Mouse (Mus musculus): Measurements from ENCODE around the gene Pom121l2. TPM values are rescaled to one million over a fixed set of nuclear protein-coding genes. Genes with fewer than 3 reads are reported as not detected.
A peak's percentile ranks its signal among the peaks of the same experiment; 100 is the strongest.

Gene Pom121l2
- polyA plus RNA-seq, 1 experiment from 2014 or later = 0.07 TPM

DNA sequence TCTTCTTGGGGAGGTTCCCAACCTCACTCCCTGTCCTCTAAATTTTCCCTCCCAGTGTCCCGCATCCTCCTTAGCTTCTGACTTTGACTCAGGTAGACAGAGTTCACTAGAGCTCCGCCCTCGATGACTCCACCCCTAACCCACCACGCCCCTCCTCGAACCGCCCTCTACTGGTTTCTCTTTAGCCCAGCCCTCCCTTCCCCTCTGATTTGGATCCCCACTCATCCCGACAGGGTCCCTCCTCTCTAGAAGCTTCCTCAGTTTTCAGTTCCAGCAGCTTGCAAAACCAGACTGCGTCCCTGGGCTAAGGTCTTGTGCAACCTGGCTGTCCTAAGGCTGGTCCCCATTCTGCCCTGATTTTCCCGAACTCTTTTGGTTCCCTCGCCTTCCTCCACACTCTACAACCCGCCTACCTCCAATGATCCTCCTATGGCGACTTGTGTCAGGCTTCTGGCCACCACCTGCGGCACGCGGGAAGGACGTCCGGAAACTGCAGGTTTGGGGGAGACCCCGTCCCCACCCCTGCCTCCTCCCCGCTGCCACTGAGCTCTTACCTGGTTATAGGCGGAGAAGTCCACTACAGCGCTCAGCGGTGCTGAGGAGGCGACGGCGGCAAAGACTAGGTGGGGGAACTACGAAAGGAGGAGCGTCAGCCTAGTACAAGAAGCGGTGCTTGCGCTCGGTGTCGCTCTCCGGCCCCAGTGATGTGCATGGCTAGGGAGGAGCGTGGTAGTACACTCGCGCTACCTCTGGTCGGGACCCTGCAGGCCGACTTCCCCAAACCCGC is 25.5 kb downstream of the Pom121l2 start:
- WGBS = 1% methylated on average over 38 of the region's 38 CpGs
- ATAC-seq (ENCODE audit: extremely low read depth, insufficient number of reproducible peaks, low FRiP score, low TSS enrichment) = no peak; the same call in 1 of the 2 replicates

DNA sequence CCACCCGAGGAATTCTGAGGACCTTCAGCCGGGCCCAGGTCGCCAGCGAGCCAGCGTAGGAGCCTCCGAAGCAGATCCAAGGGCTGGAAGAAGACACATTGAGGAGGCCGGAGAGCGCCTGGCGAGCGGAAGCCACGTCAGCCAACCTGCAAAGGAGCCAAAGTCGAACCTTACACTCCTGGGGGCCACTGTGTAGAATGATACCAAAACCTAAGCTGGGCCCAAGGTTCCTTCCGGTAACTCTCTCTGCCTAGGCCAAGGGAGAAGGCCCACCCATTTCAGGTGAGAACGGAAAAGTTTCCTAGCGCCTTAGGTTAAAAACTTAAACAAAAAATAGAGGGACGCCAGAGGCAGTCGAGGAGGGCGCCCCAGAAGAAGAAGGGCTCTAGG is 26.1 kb downstream of the Pom121l2 start:
- peaks cover 19% of the 10 kb centered on the region for H3K4me1 ChIP-seq
- 2% methylated on average over 18 of the region's 18 CpGs for WGBS
- H3K4me3 ChIP-seq = peak overlapping the region; percentile 70
- H3K27ac ChIP-seq (replicated peaks) = no peak overlapping the region
- peaks cover 97% of the 10 kb centered on the region for H3K27me3 ChIP-seq (replicated peaks)
- H3K4me2 ChIP-seq = peak overlapping the region; percentile 98
- H3K9me3 ChIP-seq = no peaks in the 10 kb centered on the region
- peak overlapping the region; percentile 78 for H3K9ac ChIP-seq
- H3K36me3 ChIP-seq = no peaks in the 10 kb centered on the region
- no peak for ATAC-seq (ENCODE audit: extremely low read depth, insufficient number of reproducible peaks, low FRiP score, low TSS enrichment)

More for the DNA sequence above, 25.5 kb downstream of the Pom121l2 start:
- Histone ChIP-seq H3K4me2 (peak overlapping the region; percentile 98), H3K9me3 (no peaks in the 10 kb centered on the region), H3K9ac (peak overlapping the region; percentile 78), H3K4me1 (peaks cover 19% of the 10 kb centered on the region), H3K27me3 (replicated peaks) (peaks cover 98% of the 10 kb centered on the region), H3K4me3 (peak overlapping the region; percentile 70), H3K27ac (replicated peaks) (no peak overlapping the region), H3K36me3 (no peaks in the 10 kb centered on the region)

DNA sequence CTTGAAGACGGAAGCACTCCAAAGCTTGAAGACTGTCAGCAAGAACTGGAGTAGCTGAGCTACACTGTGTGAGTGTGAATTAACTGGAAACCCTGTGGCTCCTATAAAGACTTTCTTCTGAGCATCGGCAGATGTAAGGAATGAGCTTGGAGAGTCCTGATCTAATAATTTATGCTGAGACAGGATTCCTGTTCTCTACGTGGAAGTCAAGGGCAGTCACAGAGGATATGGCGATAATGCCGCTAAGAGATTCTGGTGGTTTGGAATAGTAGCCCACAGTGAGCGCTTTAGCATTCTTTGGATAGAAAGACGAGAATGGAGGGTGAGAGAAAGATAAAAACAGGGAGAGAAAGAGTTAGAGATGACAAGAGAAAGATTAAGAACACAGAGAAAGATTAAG is 26.9 kb downstream of the Pom121l2 start:
- peaks cover 19% of the 10 kb centered on the region for H3K4me1 ChIP-seq
- H3K4me3 ChIP-seq = 0 out of 2 replicates have a peak overlapping the region, but pooled peaks have one; percentile 70
- H3K27me3 ChIP-seq (replicated peaks) = peaks cover 97% of the 10 kb centered on the region
- H3K9me3 ChIP-seq = no peaks in the 10 kb centered on the region
- H3K9ac ChIP-seq = no peak overlapping the region
- no peak overlapping the region for H3K27ac ChIP-seq (replicated peaks)
- H3K4me2 ChIP-seq = no peak overlapping the region
- 51% methylated on average over 7 of the region's 7 CpGs for WGBS
- no peak for ATAC-seq (ENCODE audit: extremely low read depth, insufficient number of reproducible peaks, low FRiP score, low TSS enrichment)
- H3K36me3 ChIP-seq = no peaks in the 10 kb centered on the region

DNA sequence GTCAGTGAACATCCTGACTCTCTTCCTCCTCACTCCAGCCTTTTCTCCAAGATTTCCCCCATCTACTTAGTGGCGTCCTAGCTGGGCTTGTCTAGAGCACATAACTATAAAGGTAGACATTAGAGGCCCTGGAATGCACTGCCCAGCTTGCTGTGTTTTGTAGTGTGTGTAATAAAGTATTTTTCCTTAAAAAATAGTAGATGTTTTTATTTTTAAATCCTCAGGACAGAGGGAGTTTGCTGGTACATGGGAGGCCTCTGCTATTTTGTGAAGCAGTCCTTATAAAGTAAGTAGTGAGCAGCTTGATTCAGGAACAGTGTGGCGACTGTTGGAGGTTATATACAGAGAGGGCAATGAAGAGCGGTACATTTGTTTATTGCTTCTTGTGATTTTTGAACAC is 27.7 kb downstream of the Pom121l2 start:
- no peaks in the 10 kb centered on the region for H3K9me3 ChIP-seq
- H3K9ac ChIP-seq = no peak overlapping the region
- no peak overlapping the region for H3K4me2 ChIP-seq
- no peak overlapping the region for H3K4me3 ChIP-seq
- no peak overlapping the region for H3K27ac ChIP-seq (replicated peaks)
- ATAC-seq (ENCODE audit: extremely low read depth, insufficient number of reproducible peaks, low FRiP score, low TSS enrichment) = no peak
- H3K27me3 ChIP-seq (replicated peaks) = peaks cover 95% of the 10 kb centered on the region
- H3K4me1 ChIP-seq = peaks cover 20% of the 10 kb centered on the region
- H3K36me3 ChIP-seq = no peaks in the 10 kb centered on the region
- 73% methylated on average over 3 of the region's 3 CpGs for WGBS

DNA sequence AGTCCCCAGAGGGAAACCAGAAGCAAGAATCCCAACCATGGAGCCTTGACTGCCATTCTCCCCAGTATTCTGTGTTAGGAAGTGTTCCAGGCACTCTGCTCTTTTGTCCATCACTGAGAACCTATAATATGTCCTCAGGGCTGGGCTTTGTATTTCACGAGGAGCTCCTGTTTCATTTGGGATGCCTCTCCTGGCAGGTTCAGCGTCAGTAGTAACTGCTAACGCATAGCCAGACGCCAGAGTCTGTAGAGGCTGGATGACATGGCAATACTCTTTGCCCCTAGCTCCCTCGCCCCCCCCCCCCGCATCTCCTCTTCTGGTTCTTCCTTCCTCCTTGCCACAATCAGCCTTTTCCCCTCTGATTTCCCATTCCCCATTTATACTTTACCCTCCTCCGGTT is 28.6 kb downstream of the Pom121l2 start, which contains the start of gene Prss16:
Gene Prss16, minus strand, starts transcription at position 101 of the 400 bp plus-strand sequence.
- no peak within 1 kb of the TSS for H3K4me3 ChIP-seq
- H3K4me1 ChIP-seq = peaks cover 29% of the 10 kb centered on the region
- no peaks in the 10 kb centered on the region for H3K36me3 ChIP-seq
- no peak within 1 kb of the TSS for H3K4me2 ChIP-seq
- WGBS = 46% methylated on average over 6 of the region's 7 CpGs
- H3K27ac ChIP-seq (replicated peaks) = no peak within 1 kb of the TSS
- ATAC-seq (ENCODE audit: extremely low read depth, insufficient number of reproducible peaks, low FRiP score, low TSS enrichment) = no peak
- no peak within 1 kb of the TSS for H3K9ac ChIP-seq
- peaks cover 95% of the 10 kb centered on the region for H3K27me3 ChIP-seq (replicated peaks)
- H3K9me3 ChIP-seq = no peaks in the 10 kb centered on the region

DNA sequence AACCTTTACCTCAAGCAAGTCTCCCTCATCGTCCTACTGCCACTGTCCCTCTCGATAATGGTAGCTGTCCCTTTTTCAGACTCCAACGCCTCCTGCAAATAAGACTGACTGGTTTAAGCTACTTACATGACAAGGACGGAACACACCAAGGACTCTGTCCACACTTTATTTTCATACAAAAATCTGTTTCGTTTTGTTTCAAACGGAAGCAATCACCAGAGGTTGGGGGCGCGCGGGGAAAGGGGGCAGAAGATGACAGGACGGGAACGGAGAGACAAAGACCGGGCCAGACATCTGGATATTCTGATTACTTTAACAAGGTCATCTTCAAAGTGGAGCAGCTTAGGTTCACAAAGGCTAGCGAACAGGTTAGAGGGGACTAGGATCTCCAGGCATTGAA is 32.7 kb downstream of the Pom121l2 start:
- WGBS = 15% methylated on average over 13 of the region's 13 CpGs
- H3K36me3 ChIP-seq = no peaks in the 10 kb centered on the region
- H3K27me3 ChIP-seq (replicated peaks) = peaks cover 81% of the 10 kb centered on the region

DNA sequence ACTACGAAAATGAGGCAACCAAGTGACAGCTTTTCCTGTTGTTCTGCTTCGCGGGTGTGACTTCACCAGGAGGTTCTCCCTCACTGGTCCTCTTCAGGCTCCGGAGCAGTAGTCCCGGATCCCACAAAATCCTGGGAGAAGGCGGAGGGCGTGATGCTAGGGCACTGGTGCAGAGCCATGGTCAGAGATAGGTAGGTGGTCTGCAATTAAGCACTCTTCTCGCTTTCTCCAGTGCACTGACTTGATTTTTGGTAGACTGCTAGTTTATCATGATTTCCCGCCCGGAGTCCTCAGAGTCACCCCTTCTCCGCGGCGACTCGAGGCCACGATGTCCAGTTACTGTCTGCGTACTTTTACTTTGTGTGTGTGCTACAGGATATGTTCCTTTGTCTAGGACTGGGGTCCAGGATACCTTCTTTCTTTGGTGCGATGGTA is 33.4 kb downstream of the Pom121l2 start:
- Histone ChIP-seq H3K9ac (peak overlapping the region; percentile 14; the same call in 1 of the 2 replicates), H3K4me2 (peak overlapping the region; percentile 62), H3K27me3 (replicated peaks) (peaks cover 81% of the 10 kb centered on the region), H3K27ac (replicated peaks) (no peak overlapping the region), H3K4me3 (peak overlapping the region; percentile 35), H3K36me3 (no peaks in the 10 kb centered on the region), H3K4me1 (peaks cover 12% of the 10 kb centered on the region), H3K9me3 (peaks cover 4% of the 10 kb centered on the region; the same call in 1 of the 2 replicates)
- no peak for ATAC-seq (ENCODE audit: extremely low read depth, insufficient number of reproducible peaks, low FRiP score, low TSS enrichment)
- WGBS = 12% methylated on average over 17 of the region's 17 CpGs

More for the DNA sequence above, 32.7 kb downstream of the Pom121l2 start:
- Histone ChIP-seq H3K27ac (replicated peaks) (no peak overlapping the region), H3K4me1 (peaks cover 12% of the 10 kb centered on the region), H3K4me2 (peak overlapping the region; percentile 62), H3K4me3 (peak overlapping the region; percentile 24), H3K9ac (no peak overlapping the region), H3K9me3 (peaks cover 4% of the 10 kb centered on the region; the same call in 1 of the 2 replicates)
- ATAC-seq (ENCODE audit: extremely low read depth, insufficient number of reproducible peaks, low FRiP score, low TSS enrichment) = no peak

DNA sequence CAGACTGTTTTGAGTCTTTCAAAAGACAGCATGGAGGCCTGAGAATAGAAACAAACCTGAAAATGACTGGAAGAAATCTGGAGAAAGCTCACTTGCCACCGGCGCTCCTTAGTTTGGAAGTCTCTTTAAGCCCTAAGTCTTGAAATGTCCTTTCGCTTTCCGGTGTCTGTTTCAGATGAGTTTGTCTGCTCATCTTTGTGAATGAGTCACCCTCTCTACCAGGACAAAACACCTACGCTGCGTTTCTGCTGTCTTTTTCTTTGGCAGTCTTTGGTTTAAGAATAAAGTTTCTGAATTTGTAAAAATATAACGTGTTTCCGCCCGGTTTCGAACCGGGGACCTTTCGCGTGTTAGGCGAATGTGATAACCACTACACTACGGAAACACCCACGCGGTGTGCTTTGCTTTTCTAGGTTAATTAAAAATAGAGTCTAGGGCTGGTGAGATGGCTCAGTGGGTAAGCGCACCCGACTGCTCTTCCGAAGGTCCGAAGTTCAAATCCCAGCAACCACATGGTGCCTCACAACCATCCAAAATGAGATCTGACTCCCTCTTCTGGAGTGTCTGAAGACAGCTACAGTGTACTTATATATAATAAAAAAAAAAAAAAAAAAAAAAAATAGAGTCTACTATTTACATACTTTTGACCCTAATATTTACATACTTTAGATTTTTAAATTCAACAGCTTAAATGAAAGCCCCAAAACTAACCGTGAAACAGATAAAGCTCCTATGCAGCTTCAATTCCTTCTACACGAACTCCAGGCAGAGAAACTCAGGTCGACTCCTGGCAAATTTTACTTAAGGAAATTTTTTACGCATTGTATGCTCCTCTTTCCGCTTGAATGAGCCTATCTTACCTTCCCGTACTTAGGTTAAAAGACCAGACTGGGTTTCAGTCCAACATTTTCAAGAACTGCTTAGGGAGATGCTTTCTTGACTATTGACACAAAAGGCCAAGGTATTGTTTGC is 34.8 kb downstream of the Pom121l2 start:
- Histone ChIP-seq H3K4me2 (peak overlapping the region; percentile 62), H3K27me3 (replicated peaks) (peaks cover 70% of the 10 kb centered on the region), H3K36me3 (no peaks in the 10 kb centered on the region), H3K4me3 (peak overlapping the region; percentile 35), H3K9me3 (peaks cover 4% of the 10 kb centered on the region; the same call in 1 of the 2 replicates), H3K9ac (no peak overlapping the region), H3K27ac (replicated peaks) (no peak overlapping the region), H3K4me1 (peaks cover 12% of the 10 kb centered on the region)
- ATAC-seq (ENCODE audit: extremely low read depth, insufficient number of reproducible peaks, low FRiP score, low TSS enrichment) = no peak
- WGBS = 15% methylated on average over 27 of the region's 27 CpGs

DNA sequence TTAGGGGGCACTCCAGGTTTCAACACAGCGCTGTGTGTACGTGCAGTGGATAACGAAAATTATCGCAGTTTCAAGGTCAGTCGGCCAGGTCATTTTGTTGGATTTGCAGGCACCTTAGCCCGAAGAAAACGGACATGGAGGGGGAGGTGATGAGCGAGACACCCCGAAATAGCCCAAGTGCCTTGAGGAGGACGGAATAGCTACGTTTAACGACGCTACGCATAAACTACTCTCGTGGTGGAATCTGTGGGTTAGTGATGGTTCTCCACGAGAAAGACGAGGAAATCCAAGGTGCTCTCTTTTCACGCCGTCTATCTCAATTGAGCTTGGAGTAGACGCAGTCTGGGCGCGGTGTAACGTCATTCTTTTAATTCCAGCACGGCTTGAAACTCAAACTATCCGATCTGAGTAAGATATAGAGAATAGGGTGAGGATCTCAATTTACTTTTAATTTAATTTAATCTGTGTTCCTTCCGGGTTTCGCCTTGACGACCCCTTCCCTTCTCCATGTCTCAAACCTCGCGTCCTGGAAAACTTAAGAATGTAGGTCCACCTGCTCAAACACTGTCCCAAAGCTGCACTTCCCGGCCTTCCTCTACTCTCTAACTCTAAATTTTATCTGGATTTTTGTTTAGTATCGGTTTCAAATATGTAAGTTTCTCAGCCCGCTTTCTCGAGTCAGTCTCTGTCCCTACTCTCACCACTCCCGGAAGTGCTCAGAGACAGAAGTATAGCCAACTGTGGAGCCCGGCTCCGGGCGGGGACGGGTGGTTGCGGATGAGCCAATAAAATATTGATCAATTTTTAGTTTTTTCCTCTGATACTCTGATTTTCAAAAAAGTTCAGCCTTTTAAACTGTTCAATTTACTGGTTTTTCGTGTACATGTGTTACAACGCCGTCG is 39.2 kb downstream of the Pom121l2 start:
- H3K9me3 ChIP-seq = peaks cover 2% of the 10 kb centered on the region; the same call in 1 of the 2 replicates
- peak overlapping the region; percentile 81 for H3K9ac ChIP-seq
- H3K36me3 ChIP-seq = no peaks in the 10 kb centered on the region
- no peaks in the 10 kb centered on the region for H3K4me1 ChIP-seq
- peak overlapping the region; percentile 78 for H3K4me2 ChIP-seq
- peak overlapping the region; percentile 67 for H3K4me3 ChIP-seq
- ATAC-seq (ENCODE audit: extremely low read depth, insufficient number of reproducible peaks, low FRiP score, low TSS enrichment) = 0 out of 2 replicates have a peak, but pooled peaks have one; percentile 49
- H3K27me3 ChIP-seq (replicated peaks) = peaks cover 31% of the 10 kb centered on the region
- under 1% methylated on average over 44 of the region's 44 CpGs for WGBS
- H3K27ac ChIP-seq (replicated peaks) = no peak overlapping the region

DNA sequence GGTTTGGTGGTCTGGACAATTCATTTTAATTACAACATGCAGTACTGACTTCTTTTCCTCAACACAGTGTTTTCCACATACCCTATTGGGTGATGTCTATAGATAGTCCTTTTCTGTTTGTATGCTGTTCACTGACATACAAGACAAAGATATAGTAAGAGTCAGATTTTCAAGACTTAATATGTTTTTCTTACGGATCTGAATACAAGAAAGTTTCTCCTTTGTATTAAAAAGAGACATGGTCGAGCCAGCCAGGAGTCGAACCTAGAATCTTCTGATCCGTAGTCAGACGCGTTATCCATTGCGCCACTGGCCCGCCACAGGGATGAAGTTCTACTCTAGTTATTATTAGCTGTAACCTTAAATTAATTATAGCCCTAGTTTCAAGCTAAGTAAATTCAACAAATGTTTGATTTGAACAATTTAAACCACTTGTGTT is 39.9 kb downstream of the Pom121l2 start:
- peak; percentile 54; the same call in 1 of the 2 replicates for ATAC-seq (ENCODE audit: extremely low read depth, insufficient number of reproducible peaks, low FRiP score, low TSS enrichment)
- no peak overlapping the region for H3K27ac ChIP-seq (replicated peaks)

More for the DNA sequence above, 39.9 kb downstream of the Pom121l2 start:
- Histone ChIP-seq H3K4me1 (peaks cover 4% of the 10 kb centered on the region; the same call in 1 of the 2 replicates), H3K9me3 (no peaks in the 10 kb centered on the region), H3K9ac (peak overlapping the region; percentile 81), H3K27me3 (replicated peaks) (peaks cover 26% of the 10 kb centered on the region), H3K4me3 (peak overlapping the region; percentile 67), H3K36me3 (no peaks in the 10 kb centered on the region), H3K4me2 (peak overlapping the region; percentile 78)
- under 1% methylated on average over 8 of the region's 8 CpGs for WGBS
